Mouse (Mus musculus) lung, postnatal 25 days (tissue): ENCODE measurements around the gene Arid1a.

Source experiments
- DNase-seq: peaks from one replicate; pipeline ENCODE4 v3.0.0; 2022; ENCODE audit warnings: low spot score

Gene Arid1a

DNA sequence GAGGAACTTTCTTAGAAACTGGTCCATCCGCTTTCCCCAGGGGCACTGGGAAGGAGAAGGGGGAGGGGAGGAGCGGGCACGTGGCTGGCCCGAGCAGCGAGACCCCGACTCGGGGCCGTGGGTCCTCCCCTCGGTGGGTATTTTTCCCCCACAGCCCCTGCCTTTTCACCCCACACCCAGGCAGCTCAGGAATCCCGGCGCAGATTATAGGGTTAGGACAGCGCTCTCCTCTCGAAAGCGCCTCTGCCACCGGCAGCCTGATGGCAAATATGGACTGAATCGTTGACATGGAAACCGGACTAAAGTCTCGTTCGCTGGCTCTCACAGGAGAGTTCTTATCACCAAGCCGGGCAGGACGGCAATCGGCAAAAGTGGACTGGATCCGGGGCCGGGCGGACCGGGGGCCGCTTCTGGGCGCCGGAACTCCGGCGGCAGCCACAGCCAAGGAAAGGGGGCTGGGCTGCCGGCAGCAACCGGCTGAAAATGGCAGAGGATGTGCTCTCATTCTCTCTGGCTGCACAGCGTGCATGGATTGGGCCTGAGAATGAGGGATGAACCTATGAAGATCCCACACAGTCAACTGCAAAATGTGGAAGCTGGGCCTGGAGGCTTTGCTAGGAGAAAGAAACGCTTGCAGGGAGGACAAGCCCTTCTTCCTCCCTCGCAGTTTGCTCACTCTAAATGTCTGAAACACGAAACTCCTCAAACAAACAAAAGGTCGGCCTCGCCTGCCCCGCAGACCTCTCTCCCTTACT lies at the start of gene Arid1a:
TSS of gene Arid1a (minus strand) at position 256 of the 755 bp plus-strand sequence.
- DNase-seq = peak; percentile 97

GRCm38 (mm10) chr4:133804401-133805263 lies 48.1 kb upstream of the Arid1a start:
- peak; percentile 74 for DNase-seq

- no peak for DNase-seq
Measured at GRCm38 (mm10) chr4:133800589-133800988, 44.0 kb upstream of the Arid1a start.

DNA sequence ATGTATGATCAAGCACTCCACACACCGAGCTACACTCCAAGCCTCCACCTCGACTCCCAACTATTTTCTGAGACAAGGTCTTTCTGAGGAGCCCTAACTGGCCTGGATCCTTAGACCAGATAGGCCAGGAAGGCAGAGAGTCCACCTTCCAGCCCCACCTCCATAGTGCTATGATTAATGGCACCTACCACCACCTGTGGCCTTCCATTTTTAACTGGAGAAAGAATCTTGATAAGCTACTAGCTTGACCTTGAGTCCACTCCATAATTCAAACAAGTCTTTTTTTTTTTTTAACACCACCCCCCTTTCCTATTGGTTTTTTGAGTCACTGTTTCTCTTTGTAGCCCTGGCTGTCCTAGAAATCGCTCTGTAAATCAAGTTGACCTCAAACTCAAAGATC lies 36.7 kb upstream of the Arid1a start:
- no peak for DNase-seq

DNA sequence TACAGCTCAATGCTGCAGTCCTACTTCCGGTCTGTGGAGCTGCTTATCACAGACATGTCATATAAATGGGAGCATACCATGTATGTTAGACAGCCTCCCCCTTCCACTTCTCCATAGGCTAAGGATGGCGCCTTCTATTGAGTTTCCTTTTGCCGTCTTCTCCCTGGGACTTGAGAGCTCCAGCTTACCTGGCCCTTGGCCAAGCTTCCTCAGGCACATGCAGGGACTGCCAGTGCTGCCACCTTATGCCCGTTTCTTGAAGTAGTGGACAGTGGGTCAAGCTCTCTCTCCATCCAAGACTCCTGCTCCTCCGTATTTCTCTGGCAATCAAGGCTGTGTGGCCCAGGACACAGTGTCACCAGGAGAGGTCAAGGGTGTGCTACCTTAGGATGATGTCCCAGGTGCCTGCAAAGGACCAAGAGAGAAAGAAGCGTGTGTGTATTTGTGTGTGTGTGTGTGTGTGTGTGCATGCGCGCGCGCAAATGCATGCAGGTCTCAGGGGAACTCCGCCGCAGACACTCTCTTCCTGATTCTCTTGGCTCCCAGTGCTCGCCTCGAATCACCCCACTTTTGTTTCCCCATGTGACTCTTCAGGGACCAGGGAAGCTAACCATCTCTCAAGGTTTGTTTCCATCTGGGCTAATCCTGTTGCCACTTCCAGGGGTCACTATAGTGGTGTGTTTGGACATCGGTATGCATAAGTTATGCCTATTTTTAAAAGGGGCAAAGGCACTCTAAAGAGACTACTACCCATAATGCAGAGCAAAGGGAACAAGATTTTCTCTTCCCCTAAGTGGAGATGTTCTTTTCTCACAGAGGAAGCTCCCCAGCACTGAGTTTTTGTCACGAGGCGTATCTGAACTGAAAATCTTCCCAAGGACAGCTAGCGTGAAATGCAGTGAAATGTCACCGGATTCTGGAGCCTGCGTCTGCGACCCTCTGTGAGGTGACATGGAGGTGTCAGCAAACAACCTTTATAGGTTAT lies 18.3 kb upstream of the Arid1a start:
- peak; percentile 93 for DNase-seq

- no peak for DNase-seq
Measured at GRCm38 (mm10) chr4:133769157-133769556, 12.6 kb upstream of the Arid1a start.

DNA sequence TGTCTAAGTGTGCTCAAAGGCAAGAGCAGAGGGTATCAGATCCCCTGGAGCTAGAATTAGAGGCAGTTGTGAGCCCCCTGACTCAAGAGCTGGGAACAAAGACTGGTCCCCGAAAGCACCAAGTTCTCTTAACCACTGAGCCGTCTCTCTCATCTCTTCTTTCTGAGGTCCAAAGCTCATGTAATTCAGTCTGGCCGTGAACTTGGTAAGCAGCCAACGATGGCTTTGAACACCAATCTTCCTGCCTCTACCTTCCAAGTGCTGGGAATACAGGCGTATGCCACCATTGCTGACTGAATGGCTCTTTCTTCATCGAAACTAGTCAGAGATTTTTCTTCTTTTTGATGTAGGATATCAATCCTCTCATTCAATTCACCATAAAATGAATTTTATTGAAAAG lies 6.5 kb upstream of the Arid1a start:
- DNase-seq = no peak

DNA sequence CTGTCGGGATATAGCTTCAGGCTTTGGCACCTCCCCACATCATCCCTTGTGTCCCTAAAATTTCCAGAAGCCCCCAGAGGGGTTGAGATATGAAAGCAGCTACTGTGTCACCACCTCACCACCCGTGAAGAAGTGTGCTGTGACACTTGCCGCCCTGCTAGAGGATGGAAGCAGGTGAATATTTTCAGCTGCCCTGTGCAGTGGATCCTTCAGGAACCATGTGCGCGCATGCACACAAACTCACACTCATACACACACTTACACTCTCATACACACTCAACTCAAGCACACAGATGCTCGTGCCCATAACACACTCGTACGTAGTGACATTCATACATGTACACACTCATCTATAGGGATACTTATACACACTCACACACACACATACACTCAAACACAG lies 3.1 kb upstream of the Arid1a start:
- DNase-seq = no peak

DNA sequence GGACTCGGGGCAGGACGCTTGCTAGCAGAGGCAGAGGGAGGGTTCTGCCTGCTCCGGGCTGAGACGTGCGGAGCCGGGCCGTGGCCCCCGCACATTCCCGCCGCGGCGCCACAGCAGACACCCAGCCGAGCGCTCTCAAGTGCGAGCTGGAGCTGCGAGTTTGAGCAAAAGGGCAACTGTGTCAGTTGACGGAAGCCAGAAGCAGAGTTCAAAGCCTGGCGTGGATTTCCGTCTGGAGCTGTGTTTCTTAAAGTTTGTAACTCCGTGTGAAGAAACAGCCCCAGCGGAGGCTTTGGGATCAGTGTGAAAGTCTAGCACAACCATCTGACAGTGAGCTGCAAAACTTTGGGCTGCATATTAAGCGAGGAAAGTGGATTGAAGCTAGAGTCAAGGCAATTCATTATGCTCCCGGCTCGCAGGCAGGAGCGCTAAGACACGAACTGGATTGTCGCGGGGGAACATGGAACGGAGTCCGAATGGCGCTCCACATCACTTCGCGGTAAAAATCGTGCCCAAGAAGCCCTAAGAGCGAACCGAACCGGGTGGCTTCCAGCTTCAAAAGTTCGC lies 783 bp upstream of the Arid1a start:
- peak; percentile 87 for DNase-seq

DNA sequence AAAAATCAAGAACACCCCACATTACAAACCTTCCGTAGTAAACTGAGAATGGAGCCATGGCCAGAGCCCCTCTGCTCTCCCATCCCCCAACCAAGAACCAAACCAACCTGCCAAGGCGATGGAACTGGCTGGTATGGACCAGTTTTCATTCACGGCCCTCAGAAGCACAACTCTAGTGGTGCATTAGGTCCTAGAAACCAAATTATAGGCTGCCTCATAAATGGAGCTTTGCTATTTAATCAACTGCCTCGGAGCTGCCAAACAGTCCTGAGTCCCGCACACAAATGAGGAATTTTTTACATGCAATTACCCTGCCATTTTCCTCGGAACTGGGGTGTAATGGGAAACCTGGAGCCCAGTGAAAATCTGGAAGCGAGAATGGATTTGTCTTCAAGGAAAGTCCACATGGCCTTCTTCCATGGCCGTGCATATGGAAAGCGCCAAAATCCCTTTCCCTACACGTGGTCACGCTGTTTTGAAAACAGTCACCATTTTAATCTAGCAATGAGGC lies 653 bp downstream of the Arid1a start:
- no peak for DNase-seq

GRCm38 (mm10) chr4:133754871-133755765 lies 1.5 kb downstream of the Arid1a start:
- no peak for DNase-seq

GRCm38 (mm10) chr4:133754238-133754637 lies 2.3 kb downstream of the Arid1a start:
- DNase-seq = peak; percentile 98

DNA sequence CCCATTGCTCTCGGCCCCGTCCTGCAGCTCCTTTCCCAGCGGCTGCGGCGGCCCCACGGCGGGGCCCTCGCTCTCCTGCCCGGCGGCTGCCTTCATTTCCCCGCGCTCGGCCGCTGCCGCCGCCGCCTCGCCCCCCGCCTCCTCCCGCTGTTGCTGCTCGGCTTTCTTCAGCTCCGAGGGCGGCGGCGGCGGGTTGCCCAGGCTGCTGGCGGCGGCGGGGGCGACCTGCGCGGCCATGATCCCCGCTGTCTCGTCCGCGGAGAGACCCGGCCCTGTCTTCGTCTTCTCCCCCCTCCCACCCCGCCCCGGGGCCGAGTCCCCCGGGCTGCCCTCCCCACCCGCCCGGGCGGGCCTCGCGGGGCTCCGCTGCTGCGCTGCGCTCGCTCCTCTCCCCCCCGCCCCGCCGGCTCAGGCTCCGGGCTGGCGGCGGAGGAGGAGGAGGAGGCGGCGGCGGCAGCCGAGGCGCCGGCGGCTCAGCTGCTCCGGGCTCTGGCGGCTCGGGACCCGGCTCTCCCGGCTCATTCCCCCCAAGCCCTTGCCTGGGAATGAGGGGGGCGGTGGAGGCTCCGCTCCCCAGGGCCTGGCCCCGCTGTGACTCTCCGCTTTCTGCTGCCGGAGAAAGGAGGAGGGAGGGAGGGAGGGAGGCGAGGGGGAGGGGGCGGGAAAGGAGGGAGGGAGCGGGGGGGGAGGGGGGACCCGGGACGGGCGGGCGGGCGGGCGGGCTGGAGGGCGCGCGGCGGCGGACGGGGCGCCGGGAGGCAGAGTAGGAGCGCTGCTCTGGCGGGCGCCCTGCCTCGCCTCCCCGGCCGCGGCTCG lies 3.0 kb downstream of the Arid1a start:
- DNase-seq = peak; percentile 59

- DNase-seq = no peak
Measured at GRCm38 (mm10) chr4:133752449-133753374, 3.9 kb downstream of the Arid1a start.

DNA sequence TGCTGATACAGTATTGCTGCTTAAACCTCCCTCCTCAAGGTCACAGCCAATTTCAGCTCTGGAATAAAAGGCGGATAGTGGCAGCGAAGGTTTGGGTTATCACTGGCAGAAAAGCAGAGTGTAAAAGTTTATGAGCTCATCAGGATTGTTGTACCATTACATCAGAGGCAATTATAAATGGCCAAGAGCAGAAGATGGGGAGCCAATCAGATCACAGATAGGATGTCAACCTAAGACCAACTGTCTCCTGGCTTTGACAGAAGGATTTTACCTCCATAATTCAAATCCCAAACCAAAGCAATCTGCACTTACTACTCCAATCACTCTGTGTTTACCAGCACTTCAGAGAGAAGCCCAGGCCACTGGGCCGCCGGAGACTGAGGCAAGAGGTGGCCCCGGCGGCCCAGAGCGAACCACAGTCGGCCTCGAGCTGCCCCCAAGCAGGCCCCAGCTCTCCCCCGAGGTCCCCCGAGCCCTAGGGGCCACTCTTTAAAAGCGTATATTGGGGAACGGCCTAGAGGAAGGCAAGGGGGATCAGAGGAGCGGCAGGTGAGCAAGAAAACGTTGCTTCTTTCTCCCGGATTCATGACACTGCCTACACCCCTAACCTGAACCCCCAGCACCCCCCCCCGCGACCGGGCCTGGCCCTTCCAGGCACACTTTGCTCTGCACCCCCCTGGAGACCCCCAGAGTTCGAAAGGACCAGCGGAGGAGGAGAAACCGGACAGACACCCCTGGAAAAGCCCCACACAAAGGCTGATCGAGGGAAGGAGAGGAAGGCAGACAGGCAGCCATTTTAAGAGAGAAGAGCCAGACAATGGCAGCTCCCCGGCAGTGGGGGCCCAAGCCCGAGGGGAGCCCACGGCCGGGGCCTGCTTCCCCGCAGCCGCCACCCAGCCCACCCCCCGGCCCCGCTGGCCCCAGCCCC lies 4.8 kb downstream of the Arid1a start:
- DNase-seq = peak; percentile 80

GRCm38 (mm10) chr4:133750184-133750775 lies 6.3 kb downstream of the Arid1a start:
- DNase-seq = no peak

GRCm38 (mm10) chr4:133735282-133735681 lies 21.3 kb downstream of the Arid1a start:
- no peak for DNase-seq
